Comparison of ENCODE assay signal across 9 mouse cellular contexts in genomic region chr2:131159491-131159910, GRCm38 (mm10). TPM values are rescaled to one million over a fixed set of nuclear protein-coding genes. Genes with fewer than 3 reads are reported as not detected.
A peak's percentile ranks its signal among the peaks of the same experiment; 100 is the strongest.
DNase-seq lines count a peak whose midpoint lies in the region; ATAC-seq and TF ChIP-seq lines count a peak whose summit lies in the region.
"Had no signal": no experiment of that assay in that cellular context is flagged by ENCODE, and none has a peak within 500 bp of the region (broad histone marks: within the 10 kb centered on the region; RNA-seq: fewer than 3 reads in every experiment).

No protein-coding gene starts in this region.

- peak overlapping the region; percentile 100 for H3K4me2 ChIP-seq in liver, embryonic 14.5 days (ENCODE audit: low read depth)

- peaks cover 10% of the 10 kb centered on the region for H3K36me3 ChIP-seq in liver, embryonic 14.5 days (replicated peaks; ENCODE audit: control insufficient read depth, insufficient read depth, low read depth)

- H3K4me1 ChIP-seq in liver, embryonic 14.5 days (replicated peaks; ENCODE audit: control insufficient read depth in 2 of 2, insufficient read depth in 2 of 2, low read length in 1 of 2), result peaks cover 14 to 16% of the 10 kb centered on the region in 2 experiments

- peak overlapping the region; percentile 78 to 82 for H3K4me3 ChIP-seq in liver, embryonic 14.5 days (ENCODE audit: insufficient read depth in 1 of 2, low read depth in 2 of 2, low read length in 2 of 2)

- no peak for TF ChIP-seq CTCF in liver, embryonic 14.5 days (IDR thresholded peaks at IDR 0.05; ENCODE audit: low read depth)

- H3K27me3 ChIP-seq in liver, embryonic 14.5 days (ENCODE audit: control insufficient read depth, insufficient read depth, low read length), result no peaks in the 10 kb centered on the region

- H3K27ac ChIP-seq in liver, embryonic 14.5 days, result peak overlapping the region; percentile 92

- DNase-seq in ovary, adult 18-20 months (ENCODE audit: low spot score), result peak; percentile 41
- no peak for DNase-seq in ovary, postnatal 10 days (ENCODE audit: low spot score)
- peak; percentile 75 for DNase-seq in c-Kit-positive CD71-positive TER-119-positive erythroid progenitor cells, embryonic 14.5 days (ENCODE audit: low spot score)
- DNase-seq in liver, embryonic 14.5 days (ENCODE audit: low read depth in 3 of 3, low spot score in 3 of 3), result peak; percentile 77
- DNase-seq in urinary bladder, postnatal 25 days (ENCODE audit: low spot score), result no peak
- DNase-seq in layer of hippocampus, postnatal 25 days (ENCODE audit: extremely low spot score in 1 of 2, low spot score in 1 of 2), result no peak

- H3K9ac ChIP-seq in liver, embryonic 14.5 days (replicated peaks), result peak overlapping the region; percentile 91

- ATAC-seq in granulocyte monocyte progenitor cell, adult 5-6 weeks (replicated peaks; ENCODE audit: poor library complexity, severe bottlenecking), result peak; percentile 13
- ATAC-seq in liver, embryonic 14.5 days (ENCODE audit: insufficient read depth), result peak; percentile 85
- 0 out of 2 replicates have a peak, but pooled peaks have one; percentile 7 for ATAC-seq in monocyte, adult 5-6 weeks (replicated peaks; ENCODE audit: insufficient number of reproducible peaks, low FRiP score, low TSS enrichment, poor library complexity, severe bottlenecking)

- peak; percentile 50 for TF ChIP-seq EP300 in liver, embryonic 14.5 days (IDR thresholded peaks at IDR 0.05; ENCODE audit: low read depth)

- no peaks in the 10 kb centered on the region for H3K9me3 ChIP-seq in liver, embryonic 14.5 days (ENCODE audit: control insufficient read depth, low read length)

- under 1% methylated on average over 18 of the region's 18 CpGs for WGBS in liver, embryonic 14.5 days (ENCODE audit: insufficient replicate concordance)

RNA-seq across cellular contexts. Expression of gene 1700037H04Rik, which starts 0.4 kb away (rescaled TPM):
- 66.9 and 115 TPM in 2 replicates for total RNA-seq in granulocyte monocyte progenitor cell, adult 5-6 weeks (2014; fragmentation: Nextera tagmentation)
- total RNA-seq in granulocyte monocyte progenitor cell, adult 5-6 weeks (2017), result 30.3 and 40.6 TPM in 2 replicates
- 105 and 125 TPM in 2 replicates for polyA plus RNA-seq in liver, embryonic 14.5 days (2012; rRNA removed)
- polyA plus RNA-seq in liver, embryonic 14.5 days (2014; fragmentation: Nextera tagmentation; extraction: Ambion mirVana), result 129 and 153 TPM in 2 replicates
- total RNA-seq in monocyte, adult 5-6 weeks (2017), result 4.0 to 11.8 TPM (median 5.2 TPM) in 3 replicates
- total RNA-seq in layer of hippocampus, postnatal 25 days (2021), result 10 to 100 TPM; 55.5 to 66.7 TPM

RNA-seq across cellular contexts. Expression of gene Cenpb, which starts 20.4 kb away (rescaled TPM):
- total RNA-seq in granulocyte monocyte progenitor cell, adult 5-6 weeks (2014; fragmentation: Nextera tagmentation), result 14.3 and 24.3 TPM in 2 replicates
- total RNA-seq in granulocyte monocyte progenitor cell, adult 5-6 weeks (2017), result 16.1 and 18.6 TPM in 2 replicates
- 11.0 and 12.4 TPM in 2 replicates for polyA plus RNA-seq in liver, embryonic 14.5 days (2012; rRNA removed)
- polyA plus RNA-seq in liver, embryonic 14.5 days (2014; fragmentation: Nextera tagmentation; extraction: Ambion mirVana), result 2.7 and 3.0 TPM in 2 replicates
- 12.5 to 17.0 TPM (median 14.0 TPM) in 3 replicates for total RNA-seq in monocyte, adult 5-6 weeks (2017)
- 10 to 100 TPM; 84.8 to 92.4 TPM for total RNA-seq in layer of hippocampus, postnatal 25 days (2021)

RNA-seq across cellular contexts. Expression of gene Gm11037, which starts 26.2 kb away (rescaled TPM):
- total RNA-seq in granulocyte monocyte progenitor cell, adult 5-6 weeks (2014; fragmentation: Nextera tagmentation), result not detected in 2 replicates
- total RNA-seq in granulocyte monocyte progenitor cell, adult 5-6 weeks (2017), result not detected in 2 replicates
- polyA plus RNA-seq in liver, embryonic 14.5 days (2012; rRNA removed), result not detected in 2 replicates
- polyA plus RNA-seq in liver, embryonic 14.5 days (2014; fragmentation: Nextera tagmentation; extraction: Ambion mirVana), result not detected in 2 replicates
- total RNA-seq in monocyte, adult 5-6 weeks (2017), result not detected in 3 replicates
- total RNA-seq in layer of hippocampus, postnatal 25 days (2021), result not detected
- polyA plus RNA-seq: gonadal fat pad, adult 2 months had no signal

RNA-seq across cellular contexts. Expression of gene Cdc25b, which starts 27.2 kb away (rescaled TPM):
- 4.9 and 5.8 TPM in 2 replicates for total RNA-seq in granulocyte monocyte progenitor cell, adult 5-6 weeks (2014; fragmentation: Nextera tagmentation)
- total RNA-seq in granulocyte monocyte progenitor cell, adult 5-6 weeks (2017), result 6.7 and 6.8 TPM in 2 replicates
- polyA plus RNA-seq in liver, embryonic 14.5 days (2012; rRNA removed), result 156 and 166 TPM in 2 replicates
- polyA plus RNA-seq in liver, embryonic 14.5 days (2014; fragmentation: Nextera tagmentation; extraction: Ambion mirVana), result 184 and 209 TPM in 2 replicates
- total RNA-seq in monocyte, adult 5-6 weeks (2017), result 7.7 to 39.4 TPM (median 11.3 TPM) in 3 replicates
- total RNA-seq in layer of hippocampus, postnatal 25 days (2021), result 10 to 100 TPM; 15.4 to 26.6 TPM

RNA-seq across cellular contexts. Expression of gene Spef1, which starts 27.6 kb away (rescaled TPM):
- total RNA-seq in granulocyte monocyte progenitor cell, adult 5-6 weeks (2014; fragmentation: Nextera tagmentation), result 2.0 and 2.7 TPM in 2 replicates
- total RNA-seq in granulocyte monocyte progenitor cell, adult 5-6 weeks (2017), result 1.2 and 1.9 TPM in 2 replicates
- 2.2 TPM in 2 replicates for polyA plus RNA-seq in liver, embryonic 14.5 days (2012; rRNA removed)
- polyA plus RNA-seq in liver, embryonic 14.5 days (2014; fragmentation: Nextera tagmentation; extraction: Ambion mirVana), result 1.3 and 1.4 TPM in 2 replicates
- total RNA-seq in monocyte, adult 5-6 weeks (2017), result 0.38 to 1.6 TPM in 2 of 3 replicates, not detected in the other
- total RNA-seq in layer of hippocampus, postnatal 25 days (2021), result 10 to 100 TPM; 11.2 to 12.4 TPM

Comparison
In these comparisons a context has a peak if more than half of its experiments do, and no peak if none do; other contexts are left out.
1. DNase-seq: peak in ovary, adult 18-20 months (single experiment), c-Kit-positive CD71-positive TER-119-positive erythroid progenitor cells, embryonic 14.5 days (single experiment) and liver, embryonic 14.5 days (3 of 3); none in ovary, postnatal 10 days (single experiment), urinary bladder, postnatal 25 days (single experiment) and layer of hippocampus, postnatal 25 days (0 of 2).
2. ATAC-seq: peak in every context shown above with its lines; median percentile 85 in liver, embryonic 14.5 days; 13 in granulocyte monocyte progenitor cell, adult 5-6 weeks; 7 in monocyte, adult 5-6 weeks.